Mouse (Mus musculus): ENCODE measurements around the gene Cdkal1. TPM values are rescaled to one million over a fixed set of nuclear protein-coding genes. Genes with fewer than 3 reads are reported as not detected.

Cdkal1 gene
- total and polyA plus RNA-seq, 3 experiments, result 8.7 to 13.7 (median 9.5) TPM

DNA sequence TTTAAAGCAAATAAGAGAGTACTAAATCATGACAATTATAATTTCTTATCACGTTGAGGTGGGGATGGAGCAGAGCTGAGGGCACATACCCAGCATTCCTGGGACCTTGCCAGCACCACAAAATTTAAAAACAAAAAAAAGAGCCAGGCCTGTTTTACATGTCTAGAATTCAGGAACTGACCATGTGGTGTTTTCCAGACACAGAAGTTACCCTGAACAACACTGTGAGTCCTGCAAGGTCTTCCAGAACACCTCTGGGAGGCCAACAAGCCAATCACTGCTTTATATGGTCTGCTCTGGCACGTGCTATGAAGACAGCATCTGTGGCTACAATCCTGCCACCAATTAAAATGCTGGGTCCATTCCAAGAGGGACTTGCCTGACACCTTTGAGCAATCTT is 305.7 kb downstream of the Cdkal1 start:
- DNase-seq (ENCODE audit: extremely low read depth), result no peak
- H3K4me3 ChIP-seq (replicated peaks in 1 of 3; ENCODE audit: low read depth in 2 of 3, low read length in 2 of 3, poor library complexity in 1 of 3), result no peak overlapping the region
- TF ChIP-seq ELF1 (IDR thresholded peaks at IDR 0.05; ENCODE audit: low read depth, low read length) (no peak), POLR2A (IDR thresholded peaks at IDR 0.05; ENCODE audit: low read depth, low read length) (no peak), MAZ (IDR thresholded peaks at IDR 0.05; ENCODE audit: low read depth, low read length) (no peak), JUND (conservative IDR thresholded peaks at IDR 0.05; ENCODE audit: low read depth, low read length) (no peak), JUN (IDR thresholded peaks at IDR 0.05; ENCODE audit: insufficient read depth, low read depth, low read length) (no peak), CHD1 (IDR thresholded peaks at IDR 0.05; ENCODE audit: low read depth, low read length) (no peak), RCOR1 (conservative IDR thresholded peaks at IDR 0.05; ENCODE audit: low read depth, low read length) (no peak), E2F4 (IDR thresholded peaks at IDR 0.05; ENCODE audit: insufficient replicate concordance, low read depth, low read length) (no peak), NELFE (IDR thresholded peaks at IDR 0.05; ENCODE audit: low read depth, low read length) (no peak), EP300 (IDR thresholded peaks at IDR 0.05; ENCODE audit: low read length) (no peak), ZMIZ1 (IDR thresholded peaks at IDR 0.05; ENCODE audit: low read depth, low read length) (no peak), MAX (IDR thresholded peaks at IDR 0.05; ENCODE audit: low read length) (no peak), USF2 (conservative IDR thresholded peaks at IDR 0.05; ENCODE audit: low read depth, low read length) (no peak)
- H3K79me2 ChIP-seq (replicated peaks; ENCODE audit: control insufficient read depth, extremely low read depth, insufficient read depth, poor library complexity, severe bottlenecking), result no peaks in the 10 kb centered on the region
- dilution Hi-C loops (cut with MboI; ENCODE audit: extremely low pct_ligation_motif_present, extremely low pct_unique_long_range_greater_than_20kb, low sequenced_read_pairs) (no loop called here), in situ Hi-C loops (cut with MboI; ENCODE audit: low pct_ligation_motif_present, low pct_unique_long_range_greater_than_20kb, low sequenced_read_pairs) (no loop called here)
- no peaks in the 10 kb centered on the region for H3K27me3 ChIP-seq (replicated peaks)
- H3K4me1 ChIP-seq (ENCODE audit: control insufficient read depth in 1 of 2, insufficient read depth in 2 of 2), result peaks cover 2 to 6% of the 10 kb centered on the region in 2 experiments; a peak in 2 of 4 replicates
- no peak overlapping the region for H3K9ac ChIP-seq (ENCODE audit: insufficient read depth, low read depth)
- no peaks in the 10 kb centered on the region for H3K9me3 ChIP-seq (replicated peaks; ENCODE audit: low read length)
- no peak overlapping the region for H3K27ac ChIP-seq (ENCODE audit: insufficient read depth, low read depth)
- H3K36me3 ChIP-seq (replicated peaks in 1 of 2; ENCODE audit: control insufficient read depth in 1 of 2, insufficient read depth in 1 of 2, low read length in 1 of 2), result peaks cover 6 to 18% of the 10 kb centered on the region in 2 experiments
- H3K4me2 ChIP-seq (ENCODE audit: insufficient read depth, low read depth, poor library complexity, severe bottlenecking), result no peak overlapping the region

DNA sequence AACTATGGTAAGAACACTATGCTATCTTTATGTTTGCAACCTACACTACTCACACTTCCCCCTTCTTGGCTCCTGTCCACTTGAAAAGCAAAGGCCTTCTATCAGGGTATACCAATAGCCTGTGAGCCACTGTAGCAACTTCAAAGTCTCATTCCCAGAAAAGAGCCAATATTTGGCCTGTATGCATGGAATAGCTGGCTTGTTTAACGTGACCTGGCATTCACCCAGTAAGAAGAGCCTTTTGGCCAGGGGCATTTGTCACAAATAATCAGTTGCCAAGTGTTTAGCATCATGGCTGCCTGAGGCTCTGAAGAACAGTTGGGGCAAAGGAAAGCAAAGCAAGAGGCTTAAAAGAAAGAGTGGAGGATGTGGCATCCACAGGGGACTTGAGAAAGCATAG is 317.6 kb downstream of the Cdkal1 start:
- no peak for DNase-seq (ENCODE audit: extremely low read depth)

More for the DNA sequence above, 317.6 kb downstream of the Cdkal1 start:
- Histone ChIP-seq H3K9ac (ENCODE audit: insufficient read depth, low read depth) (no peak overlapping the region), H3K4me1 (ENCODE audit: control insufficient read depth in 1 of 2, insufficient read depth in 2 of 2) (no peaks in the 10 kb centered on the region), H3K27ac (ENCODE audit: insufficient read depth, low read depth) (no peak overlapping the region), H3K36me3 (replicated peaks in 1 of 2; ENCODE audit: control insufficient read depth in 1 of 2, insufficient read depth in 1 of 2, low read length in 1 of 2) (peaks cover 0 to 3% of the 10 kb centered on the region in 2 experiments), H3K4me2 (ENCODE audit: insufficient read depth, low read depth, poor library complexity, severe bottlenecking) (no peak overlapping the region), H3K79me2 (replicated peaks; ENCODE audit: control insufficient read depth, extremely low read depth, insufficient read depth, poor library complexity, severe bottlenecking) (no peaks in the 10 kb centered on the region), H3K27me3 (replicated peaks) (no peaks in the 10 kb centered on the region), H3K4me3 (replicated peaks in 1 of 3; ENCODE audit: low read depth in 2 of 3, low read length in 2 of 3, poor library complexity in 1 of 3) (no peak overlapping the region), H3K9me3 (replicated peaks; ENCODE audit: low read length) (no peaks in the 10 kb centered on the region)
- dilution Hi-C loops (cut with MboI; ENCODE audit: extremely low pct_ligation_motif_present, extremely low pct_unique_long_range_greater_than_20kb, low sequenced_read_pairs), result no loop called here
- in situ Hi-C loops (cut with MboI; ENCODE audit: low pct_ligation_motif_present, low pct_unique_long_range_greater_than_20kb, low sequenced_read_pairs), result no loop called here
- TF ChIP-seq KAT2A (IDR thresholded peaks at IDR 0.05; ENCODE audit: insufficient replicate concordance, low read length) (no peak), CHD1 (IDR thresholded peaks at IDR 0.05; ENCODE audit: low read depth, low read length) (no peak), ZC3H11A (IDR thresholded peaks at IDR 0.05; ENCODE audit: low read depth, low read length) (no peak), MAFK (IDR thresholded peaks at IDR 0.05; ENCODE audit: insufficient replicate concordance, low read length) (no peak), MXI1 (IDR thresholded peaks at IDR 0.05; ENCODE audit: low read depth, low read length) (no peak), USF1 (IDR thresholded peaks at IDR 0.05; ENCODE audit: low read depth, low read length) (no peak), MYC (IDR thresholded peaks at IDR 0.05; ENCODE audit: low read depth, low read length) (no peak), ZNF384 (IDR thresholded peaks at IDR 0.05; ENCODE audit: low read depth, low read length) (no peak), CTCF (conservative IDR thresholded peaks at IDR 0.05 in 1 of 2, IDR thresholded peaks at IDR 0.05 in 1 of 2; ENCODE audit: low read depth in 2 of 2, low read length in 2 of 2) (no peak), MAZ (IDR thresholded peaks at IDR 0.05; ENCODE audit: low read depth, low read length) (no peak), ELF1 (IDR thresholded peaks at IDR 0.05; ENCODE audit: low read depth, low read length) (no peak), ZKSCAN1 (IDR thresholded peaks at IDR 0.05; ENCODE audit: borderline replicate concordance, low read depth, low read length) (no peak), MEF2A (IDR thresholded peaks at IDR 0.05; ENCODE audit: borderline replicate concordance, low read depth, low read length) (no peak), TCF12 (IDR thresholded peaks at IDR 0.05; ENCODE audit: low read depth, low read length) (no peak), BHLHE40 (IDR thresholded peaks at IDR 0.05; ENCODE audit: low read depth, low read length) (no peak), POLR2AphosphoS2 (IDR thresholded peaks at IDR 0.05; ENCODE audit: low read depth, low read length) (no peak), PAX5 (IDR thresholded peaks at IDR 0.05; ENCODE audit: low read length) (no peak)
